Mouse (Mus musculus) thymus, adult 2 months (tissue): Measurements from ENCODE around the gene Ric8b. TPM values are rescaled to one million over a fixed set of nuclear protein-coding genes. Genes with fewer than 3 reads are reported as not detected.

Experiments used
- DNase-seq: peaks from one replicate; pipeline ENCODE4 v3.0.0; 2021
- H3K27ac ChIP-seq: fragments of 200-500 bp; 2 replicates; pipeline ENCODE4 v1.5.1; 2012; ENCODE audit warnings: low read length, control low read depth; ENCODE audit not compliant: control insufficient read depth, insufficient read depth
- H3K27me3 ChIP-seq: fragments of 200-500 bp; 2 replicates; pipeline ENCODE4 v1.6.1; 2012; ENCODE audit warnings: mild to moderate bottlenecking, low read length, moderate library complexity, mixed read lengths; ENCODE audit not compliant: control insufficient read depth, insufficient read depth
- H3K36me3 ChIP-seq: fragments of 200-500 bp; 2 replicates; pipeline ENCODE4 v1.6.1; 2012; ENCODE audit warnings: mild to moderate bottlenecking, low read length, moderate library complexity; ENCODE audit not compliant: control insufficient read depth, insufficient read depth
- H3K4me1 ChIP-seq: fragments of 200-500 bp; replicated peaks from 2 replicates; pipeline ENCODE4 v1.6.1; 2012; ENCODE audit warnings: low read length; ENCODE audit not compliant: control insufficient read depth, insufficient read depth
- H3K4me3 ChIP-seq: fragments of 200-500 bp; 2 replicates; pipeline ENCODE4 v1.5.1; 2012; ENCODE audit warnings: mild to moderate bottlenecking, low read length, control low read depth, moderate library complexity; ENCODE audit not compliant: control insufficient read depth, insufficient read depth
- CTCF ChIP-seq: fragments of 200-500 bp; IDR thresholded peaks from 2 replicates; pipeline ENCODE4 v1.5.1; 2012; ENCODE audit warnings: mild to moderate bottlenecking, control low read depth, low read length, moderate library complexity, borderline replicate concordance; ENCODE audit not compliant: control insufficient read depth, poor library complexity, insufficient read depth; ENCODE audit errors: extremely low read depth
- POLR2A ChIP-seq: fragments of 200-500 bp; IDR thresholded peaks from 2 replicates; pipeline ENCODE4 v1.6.1; 2012; ENCODE audit warnings: mild to moderate bottlenecking, low read length, control low read depth, moderate library complexity; ENCODE audit not compliant: control insufficient read depth, poor library complexity, insufficient read depth; ENCODE audit errors: extremely low read depth
- WGBS: fragments of 180-500 bp; shearing (Covaris S2); methylation state at CpG from one replicate; pipeline ENCODE4 v1.1.7; 2018; 5-methylcytosine and 5-hydroxymethylcytosine counted together
- polyA plus RNA-seq: library from polyadenylated mRNA; depleted of rRNA; stranded (reverse); fragments of >200 nt; gene quantifications from 2 replicates; pipeline ENCODE4 v1.2.3, GENCODE M21; 2012; rRNA removed

The Ric8b gene
- 15.0 and 17.6 TPM in 2 replicates for polyA plus RNA-seq

DNA sequence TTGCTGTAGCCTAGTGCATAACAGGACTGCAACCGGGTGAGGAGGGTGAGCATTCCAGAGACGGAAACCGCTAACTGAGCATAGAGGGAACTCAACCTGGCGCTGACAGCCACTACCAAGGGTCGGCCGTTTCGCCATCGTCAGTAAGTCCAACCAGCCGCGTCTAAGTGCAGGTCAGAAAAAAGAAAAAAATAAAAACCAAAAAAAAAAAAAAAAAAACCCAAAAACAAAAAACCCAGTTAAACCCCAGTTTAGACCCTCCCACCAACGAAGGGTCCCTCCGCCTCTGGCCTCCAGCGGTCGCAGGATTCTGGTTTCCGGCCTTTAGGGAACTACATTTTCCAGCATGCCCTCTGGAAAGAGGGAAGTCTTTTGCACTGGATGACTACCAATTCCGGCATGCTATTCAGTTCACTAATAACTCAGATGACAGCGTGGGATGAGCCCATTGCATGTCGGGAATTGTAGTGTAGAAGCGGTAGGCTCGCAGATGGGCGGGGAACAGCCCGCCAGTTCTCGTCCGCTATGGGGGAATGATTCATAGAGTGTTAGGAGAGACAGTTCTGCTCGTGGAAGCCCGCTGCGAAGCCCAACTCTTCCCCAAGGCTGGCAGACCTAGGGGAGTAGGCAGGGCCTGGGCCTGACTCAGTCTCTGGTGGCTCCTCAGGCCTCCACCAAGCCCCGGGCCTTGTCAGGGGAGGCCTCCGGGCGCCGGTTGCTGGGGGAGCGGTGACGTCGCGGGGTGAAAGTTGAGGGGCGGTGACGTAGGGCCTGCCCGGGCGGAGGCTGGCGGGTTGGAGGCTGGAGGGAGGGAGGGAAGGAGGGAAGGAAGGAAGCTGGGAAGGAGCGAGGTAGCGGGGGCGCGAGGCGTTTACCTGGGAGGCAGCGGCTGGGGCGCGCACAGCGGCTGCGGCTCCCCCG is at the start of gene Ric8b:
Gene Ric8b, plus strand, starts transcription at position 807 of the 921 bp plus-strand sequence.
- under 1% methylated on average over 48 of the region's 51 CpGs for WGBS
- Histone ChIP-seq H3K27ac (peak within 1 kb of the TSS; percentile 79), H3K27me3 (no peaks in the 10 kb centered on the region), H3K4me3 (peak within 1 kb of the TSS; percentile 82), H3K36me3 (no peaks in the 10 kb centered on the region), H3K4me1 (peaks cover 4% of the 10 kb centered on the region; the same call in 1 of the 2 replicates)
- TF ChIP-seq CTCF (peak; percentile 40; the same call in 1 of the 2 replicates), POLR2A (peak; percentile 44; the same call in 1 of the 2 replicates)
- peak; percentile 95 for DNase-seq

DNA sequence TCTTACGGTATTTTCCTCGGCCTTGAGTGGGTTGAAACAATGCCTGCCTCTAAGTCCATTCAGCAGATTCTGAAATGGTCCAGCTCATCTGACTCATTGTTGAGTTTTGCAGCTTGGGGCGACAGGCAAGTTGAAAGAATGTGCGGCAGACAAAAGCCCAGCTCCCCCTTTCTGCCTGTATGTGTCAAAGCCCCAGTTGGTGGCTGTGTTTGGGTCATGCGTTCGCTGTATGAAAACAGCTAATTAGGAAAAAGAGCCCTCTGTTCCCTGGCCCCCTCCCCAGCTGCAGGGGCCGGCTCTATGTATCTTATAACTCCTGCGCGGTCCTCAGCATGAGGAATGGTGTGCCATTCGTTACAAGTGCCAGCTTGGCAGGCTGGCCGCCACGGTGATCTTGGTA is 46.1 kb upstream of the Ric8b start:
- H3K4me3 ChIP-seq: no peak overlapping the region
- no peaks in the 10 kb centered on the region for H3K4me1 ChIP-seq
- 93% methylated on average over 12 of the region's 12 CpGs for WGBS
- no peak for TF ChIP-seq POLR2A
- TF ChIP-seq CTCF: no peak
- no peak overlapping the region for H3K27ac ChIP-seq
- H3K36me3 ChIP-seq: no peaks in the 10 kb centered on the region
- no peak for DNase-seq
- H3K27me3 ChIP-seq: no peaks in the 10 kb centered on the region

DNA sequence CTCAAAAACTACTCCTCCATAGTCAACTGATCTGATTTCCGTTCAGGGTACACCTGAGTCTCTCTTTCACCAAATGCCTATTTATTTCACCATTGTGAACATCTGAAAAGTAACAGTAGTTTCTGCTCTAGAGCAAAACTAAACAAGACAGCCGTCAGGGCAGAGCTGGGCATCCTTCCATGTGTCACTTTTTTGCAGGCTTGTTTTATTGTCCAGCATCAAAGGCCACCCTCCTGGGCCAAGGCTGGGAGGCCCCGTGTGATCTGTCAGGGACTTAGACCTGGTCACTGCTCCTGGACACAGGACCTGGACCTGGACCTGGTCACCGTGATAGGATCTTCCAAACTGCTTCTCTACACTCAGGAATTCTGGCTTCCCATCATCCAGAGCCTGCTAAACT is 45.5 kb upstream of the Ric8b start:
- H3K4me1 ChIP-seq: no peaks in the 10 kb centered on the region
- H3K27ac ChIP-seq: no peak overlapping the region
- no peaks in the 10 kb centered on the region for H3K36me3 ChIP-seq
- DNase-seq: no peak
- no peak overlapping the region for H3K4me3 ChIP-seq
- TF ChIP-seq POLR2A (no peak), CTCF (no peak)
- H3K27me3 ChIP-seq: no peaks in the 10 kb centered on the region
- 93% methylated on average over 4 of the region's 4 CpGs for WGBS

DNA sequence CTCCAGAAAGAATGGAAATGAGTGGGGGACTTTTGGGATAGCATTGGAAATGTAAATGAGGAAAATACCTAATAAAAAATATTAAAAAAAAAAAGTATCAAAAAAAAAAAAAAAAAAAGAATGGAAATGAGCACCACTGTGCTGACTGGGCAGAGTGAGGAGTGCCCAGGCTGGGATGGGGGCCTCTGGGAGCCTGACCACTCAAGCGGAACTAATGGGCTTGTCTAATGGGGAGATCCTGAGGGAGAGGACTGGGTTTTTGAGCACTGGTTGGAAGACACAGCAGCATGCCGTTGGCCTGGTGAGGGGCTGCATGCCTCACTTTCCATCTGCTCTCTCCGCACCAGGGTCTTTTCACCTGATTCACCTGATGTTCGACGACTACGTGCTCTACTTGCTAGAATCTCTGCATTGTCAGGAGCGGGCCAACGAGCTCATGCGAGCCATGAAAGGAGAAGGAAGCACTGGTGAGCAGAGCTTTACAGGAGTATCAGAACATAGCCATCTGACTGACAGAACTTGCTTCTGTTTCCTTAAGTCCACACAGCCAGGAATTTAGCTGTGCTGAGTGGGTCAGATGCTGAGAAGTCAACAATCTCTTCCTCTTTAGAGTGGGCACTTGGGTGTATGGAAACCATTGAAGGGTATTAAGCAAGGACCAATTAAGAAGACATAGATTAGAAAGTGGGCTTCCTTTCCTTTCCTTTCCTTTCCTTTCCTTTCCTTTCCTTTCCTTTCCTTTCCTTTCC is 37.4 kb upstream of the Ric8b start:
- H3K27me3 ChIP-seq: no peaks in the 10 kb centered on the region
- H3K36me3 ChIP-seq: no peaks in the 10 kb centered on the region
- DNase-seq: no peak
- TF ChIP-seq CTCF (no peak), POLR2A (no peak)
- H3K4me3 ChIP-seq: no peak overlapping the region
- H3K4me1 ChIP-seq: 0 out of 2 replicates have a peak, but pooled peaks cover 2% of the 10 kb centered on the region
- WGBS: 76% methylated on average over 9 of the region's 9 CpGs
- H3K27ac ChIP-seq: no peak overlapping the region

DNA sequence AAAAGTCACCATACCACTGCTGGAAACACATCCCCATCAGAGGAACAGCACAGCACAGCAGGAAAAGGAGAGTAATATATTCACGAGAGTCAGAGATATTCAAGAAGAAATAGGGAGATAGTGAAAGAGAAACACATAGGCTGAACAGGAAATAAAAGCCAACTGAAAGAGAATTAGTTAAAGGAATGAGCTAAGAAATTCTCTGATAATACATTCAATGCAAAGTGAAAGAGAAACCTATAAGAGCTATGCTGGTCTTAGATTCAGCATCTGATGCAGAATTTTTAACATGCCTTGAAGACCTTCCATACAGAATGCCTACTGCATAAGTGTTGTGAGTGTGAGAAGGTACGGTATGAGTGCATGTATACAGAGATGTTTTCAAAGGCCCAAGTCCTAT is 34.9 kb upstream of the Ric8b start:
- Histone ChIP-seq H3K4me3 (no peak overlapping the region), H3K36me3 (no peaks in the 10 kb centered on the region), H3K27ac (no peak overlapping the region), H3K4me1 (0 out of 2 replicates have a peak, but pooled peaks cover 2% of the 10 kb centered on the region), H3K27me3 (no peaks in the 10 kb centered on the region)
- DNase-seq: no peak
- 48% methylated on average over 2 of the region's 2 CpGs for WGBS
- TF ChIP-seq CTCF (no peak), POLR2A (no peak)

DNA sequence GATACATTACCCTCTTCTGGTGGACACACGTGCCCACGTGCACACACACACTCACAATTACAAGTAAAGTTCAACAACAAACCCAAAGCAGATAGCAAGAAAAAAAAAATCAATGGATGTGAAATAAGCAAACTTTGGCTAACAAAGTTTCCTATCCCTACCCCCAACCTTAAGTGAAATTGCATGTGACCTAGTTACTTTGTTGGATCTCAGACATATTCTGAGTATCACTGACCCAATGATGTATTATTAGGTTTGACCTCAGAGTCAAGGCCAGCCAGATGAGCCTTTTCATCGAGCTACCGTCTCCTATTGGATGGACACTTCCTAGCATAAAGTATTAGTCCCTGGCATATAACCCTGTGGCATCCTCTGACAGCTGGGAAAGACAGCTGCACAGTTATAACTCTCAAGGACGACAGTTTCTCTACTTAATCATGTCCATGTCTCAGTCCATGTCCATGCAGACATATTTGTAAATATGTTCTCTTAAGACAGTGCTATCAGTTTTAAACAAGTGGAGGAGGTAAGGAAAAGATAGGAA is 32.0 kb upstream of the Ric8b start:
- no peaks in the 10 kb centered on the region for H3K27me3 ChIP-seq
- DNase-seq: no peak
- H3K4me3 ChIP-seq: no peak overlapping the region
- TF ChIP-seq POLR2A (no peak), CTCF (no peak)
- H3K36me3 ChIP-seq: no peaks in the 10 kb centered on the region
- no peak overlapping the region for H3K27ac ChIP-seq
- 0 out of 2 replicates have a peak, but pooled peaks cover 3% of the 10 kb centered on the region for H3K4me1 ChIP-seq
- WGBS: 95% methylated on average over 5 of the region's 5 CpGs

DNA sequence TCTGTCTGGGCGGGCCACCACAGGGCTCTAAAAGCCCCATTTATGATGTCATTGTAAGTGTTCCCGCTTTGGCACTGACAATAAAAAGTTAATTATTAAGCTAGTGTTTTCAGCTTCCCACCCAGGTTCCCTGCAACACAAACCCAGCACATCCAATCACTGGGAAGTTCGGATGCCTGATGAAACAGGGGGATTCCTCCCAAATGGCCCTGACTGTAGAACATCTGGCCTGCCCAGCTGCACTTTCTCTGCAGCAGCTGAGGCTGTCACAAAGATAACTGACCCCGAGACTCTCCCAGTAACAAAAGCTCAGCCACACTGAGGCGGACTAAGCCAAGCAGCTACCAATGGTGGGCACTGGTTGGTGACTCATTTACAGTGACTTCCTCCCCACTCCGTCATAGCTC is 31.2 kb upstream of the Ric8b start:
- 74% methylated on average over 6 of the region's 6 CpGs for WGBS
- Histone ChIP-seq H3K36me3 (no peaks in the 10 kb centered on the region), H3K4me3 (no peak overlapping the region), H3K27ac (no peak overlapping the region), H3K4me1 (0 out of 2 replicates have a peak, but pooled peaks cover 3% of the 10 kb centered on the region), H3K27me3 (no peaks in the 10 kb centered on the region)
- TF ChIP-seq POLR2A (no peak), CTCF (no peak)
- no peak for DNase-seq
